Mouse (Mus musculus) midbrain, embryonic 10.5 days (tissue): Measurements from ENCODE around the gene Dnajc25. TPM values are rescaled to one million over a fixed set of nuclear protein-coding genes. Genes with fewer than 3 reads are reported as not detected.

Source experiments
- DNase-seq: peaks from one replicate; pipeline ENCODE4 v3.0.0-alpha.2; 2017; ENCODE audit warnings: low spot score
- H3K27ac ChIP-seq: fragments of 300-500 bp; sonication (generic); replicated peaks from 2 replicates; pipeline ENCODE4 v1.5.1; 2016; ENCODE audit warnings: mild to moderate bottlenecking
- H3K27me3 ChIP-seq: fragments of 300-500 bp; sonication (generic); 2 replicates; pipeline ENCODE4 v1.6.1; 2016; ENCODE audit warnings: low read depth, mild to moderate bottlenecking; ENCODE audit not compliant: poor library complexity, severe bottlenecking
- H3K36me3 ChIP-seq: fragments of 300-500 bp; sonication (generic); 2 replicates; pipeline ENCODE4 v1.6.1; 2016; ENCODE audit warnings: mild to moderate bottlenecking, moderate library complexity
- H3K4me1 ChIP-seq: fragments of 300-500 bp; sonication (generic); 2 replicates; pipeline ENCODE4 v1.6.1; 2016
- H3K4me3 ChIP-seq: fragments of 300-500 bp; sonication (generic); 2 replicates; pipeline ENCODE4 v1.5.1; 2016; ENCODE audit warnings: mild to moderate bottlenecking, moderate library complexity
- H3K9me3 ChIP-seq: fragments of 300-500 bp; sonication (generic); replicated peaks from 2 replicates; pipeline ENCODE4 v1.6.1; 2016; ENCODE audit warnings: mild to moderate bottlenecking
- WGBS: fragments of 180-500 bp; shearing (Covaris S2); methylation state at CpG from one replicate; pipeline ENCODE4 v1.1.7; 2016; 5-methylcytosine and 5-hydroxymethylcytosine counted together
- polyA plus RNA-seq: library from polyadenylated mRNA; unstranded; fragments of >200 nt; fragmentation: Nextera tagmentation; extraction: Ambion mirVana; gene quantifications from 2 replicates; pipeline ENCODE4 v1.2.1, GENCODE M21; 2016

Gene Dnajc25
- polyA plus RNA-seq, 1 experiment from 2014 or later = 5.9 TPM

DNA sequence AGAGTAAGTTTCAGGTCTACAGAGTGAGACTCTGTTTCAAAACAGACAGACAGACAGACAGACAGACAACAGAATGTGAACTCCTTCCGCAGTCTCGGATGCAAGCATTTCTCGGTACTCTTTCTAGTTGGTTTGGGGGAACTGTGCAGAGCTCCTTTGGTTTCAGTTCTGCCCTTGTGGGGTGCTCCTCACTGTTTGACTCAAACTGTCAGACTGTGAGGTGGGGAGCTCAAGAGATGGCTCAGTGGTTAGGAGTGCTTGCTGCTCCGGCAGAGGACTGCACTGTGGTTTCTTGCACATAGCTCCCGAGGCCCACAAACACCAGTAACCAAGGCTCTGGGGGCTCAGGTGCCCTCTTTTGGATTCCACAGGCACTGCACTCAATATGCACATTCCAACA lies 48.2 kb downstream of the Dnajc25 start:
- no peaks in the 10 kb centered on the region for H3K36me3 ChIP-seq
- no peak overlapping the region for H3K27ac ChIP-seq
- H3K9me3 ChIP-seq = no peaks in the 10 kb centered on the region
- no peaks in the 10 kb centered on the region for H3K27me3 ChIP-seq
- no peak for DNase-seq
- H3K4me1 ChIP-seq = peaks cover 7% of the 10 kb centered on the region; the same call in 1 of the 2 replicates
- H3K4me3 ChIP-seq = no peak overlapping the region
- 94% methylated on average over 5 of the region's 5 CpGs for WGBS

- H3K9me3 ChIP-seq = no peaks in the 10 kb centered on the region
- 94% methylated on average over 6 of the region's 6 CpGs for WGBS
Measured at GRCm38 (mm10) chr4:59043891-59044290, 49.0 kb downstream of the Dnajc25 start.

GRCm38 (mm10) chr4:59047222-59047621 lies 52.4 kb downstream of the Dnajc25 start:
- DNase-seq = no peak
- 27% methylated on average over 3 of the region's 3 CpGs for WGBS
- H3K27ac ChIP-seq = no peak overlapping the region
- H3K4me3 ChIP-seq = no peak overlapping the region
- peaks cover 7% of the 10 kb centered on the region; the same call in 1 of the 2 replicates for H3K4me1 ChIP-seq
- H3K9me3 ChIP-seq = no peaks in the 10 kb centered on the region
- no peaks in the 10 kb centered on the region for H3K36me3 ChIP-seq
- H3K27me3 ChIP-seq = no peaks in the 10 kb centered on the region

More at GRCm38 (mm10) chr4:59043891-59044290, 49.0 kb downstream of the Dnajc25 start:
- no peak for DNase-seq
- H3K4me1 ChIP-seq = peaks cover 7% of the 10 kb centered on the region; the same call in 1 of the 2 replicates
- no peaks in the 10 kb centered on the region for H3K36me3 ChIP-seq
- H3K4me3 ChIP-seq = no peak overlapping the region
- H3K27me3 ChIP-seq = no peaks in the 10 kb centered on the region
- no peak overlapping the region for H3K27ac ChIP-seq

- Histone ChIP-seq H3K4me1 (peaks cover 7% of the 10 kb centered on the region; the same call in 1 of the 2 replicates), H3K4me3 (no peak overlapping the region), H3K27me3 (no peaks in the 10 kb centered on the region), H3K9me3 (no peaks in the 10 kb centered on the region), H3K36me3 (no peaks in the 10 kb centered on the region), H3K27ac (no peak overlapping the region)
- no peak for DNase-seq
- 92% methylated on average over 1 of the region's 1 CpGs for WGBS
Measured at GRCm38 (mm10) chr4:59051081-59051480, 56.2 kb downstream of the Dnajc25 start.

GRCm38 (mm10) chr4:59057929-59058328 lies 63.1 kb downstream of the Dnajc25 start:
- no peaks in the 10 kb centered on the region for H3K9me3 ChIP-seq
- DNase-seq = no peak
- no peaks in the 10 kb centered on the region for H3K4me1 ChIP-seq
- 94% methylated on average over 3 of the region's 3 CpGs for WGBS
- H3K27me3 ChIP-seq = no peaks in the 10 kb centered on the region
- H3K36me3 ChIP-seq = no peaks in the 10 kb centered on the region
- H3K27ac ChIP-seq = no peak overlapping the region
- H3K4me3 ChIP-seq = no peak overlapping the region

- H3K4me3 ChIP-seq = no peak overlapping the region
- WGBS = 74% methylated on average over 12 of the region's 12 CpGs
- H3K36me3 ChIP-seq = no peaks in the 10 kb centered on the region
- peak; percentile 14 for DNase-seq
- H3K27ac ChIP-seq = no peak overlapping the region
- no peaks in the 10 kb centered on the region for H3K9me3 ChIP-seq
- H3K4me1 ChIP-seq = no peaks in the 10 kb centered on the region
- H3K27me3 ChIP-seq = no peaks in the 10 kb centered on the region
Measured at GRCm38 (mm10) chr4:59062526-59062925, 67.7 kb downstream of the Dnajc25 start.

- H3K4me3 ChIP-seq = no peak overlapping the region
- H3K27me3 ChIP-seq = no peaks in the 10 kb centered on the region
- no peaks in the 10 kb centered on the region for H3K4me1 ChIP-seq
- no peak for DNase-seq
- WGBS = 43% methylated on average over 3 of the region's 3 CpGs
- no peaks in the 10 kb centered on the region for H3K36me3 ChIP-seq
- no peak overlapping the region for H3K27ac ChIP-seq
- H3K9me3 ChIP-seq = no peaks in the 10 kb centered on the region
Measured at GRCm38 (mm10) chr4:59069276-59069675, 74.4 kb downstream of the Dnajc25 start.

Other genes with a start within 250 kb of the Dnajc25 start
- not detected in 2 replicates for gene Olfr267, start 207.3 kb upstream of the Dnajc25 start, polyA plus RNA-seq
- 30.4 and 33.2 TPM in 2 replicates for gene Ecpas, start 82.3 kb upstream of the Dnajc25 start, polyA plus RNA-seq
- gene Zkscan16, start 51.4 kb upstream of the Dnajc25 start, polyA plus RNA-seq = 0.67 and 1.1 TPM in 2 replicates
- 14.7 and 15.6 TPM in 2 replicates for gene Ptgr1, start 7.9 kb upstream of the Dnajc25 start, polyA plus RNA-seq
- 7.6 and 10.9 TPM in 2 replicates for gene Gm20503, start 8.1 kb downstream of the Dnajc25 start, polyA plus RNA-seq
- 60.9 and 67.7 TPM in 2 replicates for gene Gng10, start 40.0 kb downstream of the Dnajc25 start, polyA plus RNA-seq
- not detected in 2 replicates for gene AI481877, start 143.9 kb downstream of the Dnajc25 start, polyA plus RNA-seq
- gene Ugcg, start 194.2 kb downstream of the Dnajc25 start, polyA plus RNA-seq = 9.8 and 9.9 TPM in 2 replicates